Mouse (Mus musculus) brain, embryonic 14.5 days (tissue): ENCODE data around the gene Klhl21.

ENCODE experiments used
- CTCF ChIP-seq: fragments of 200-500 bp; IDR thresholded peaks from 2 replicates; pipeline ENCODE4 v1.5.1; 2012; ENCODE audit warnings: inconsistent platforms, mild to moderate bottlenecking, moderate library complexity, borderline replicate concordance; ENCODE audit not compliant: insufficient read depth, insufficient read length; ENCODE audit errors: extremely low read depth
- POLR2A ChIP-seq: fragments of 200-500 bp; IDR thresholded peaks from 2 replicates; pipeline ENCODE4 v1.6.1; 2012; ENCODE audit warnings: mild to moderate bottlenecking, inconsistent platforms, borderline replicate concordance; ENCODE audit not compliant: poor library complexity, insufficient read depth, insufficient read length, severe bottlenecking; ENCODE audit errors: extremely low read depth

- TF ChIP-seq CTCF (no peak), POLR2A (no peak)
Observed at GRCm38 (mm10) chr4:152009076-152010051, 761 bp downstream of the Klhl21 start.
